Mouse (Mus musculus): ENCODE measurements around the gene Ess2.

Ess2 gene

DNA sequence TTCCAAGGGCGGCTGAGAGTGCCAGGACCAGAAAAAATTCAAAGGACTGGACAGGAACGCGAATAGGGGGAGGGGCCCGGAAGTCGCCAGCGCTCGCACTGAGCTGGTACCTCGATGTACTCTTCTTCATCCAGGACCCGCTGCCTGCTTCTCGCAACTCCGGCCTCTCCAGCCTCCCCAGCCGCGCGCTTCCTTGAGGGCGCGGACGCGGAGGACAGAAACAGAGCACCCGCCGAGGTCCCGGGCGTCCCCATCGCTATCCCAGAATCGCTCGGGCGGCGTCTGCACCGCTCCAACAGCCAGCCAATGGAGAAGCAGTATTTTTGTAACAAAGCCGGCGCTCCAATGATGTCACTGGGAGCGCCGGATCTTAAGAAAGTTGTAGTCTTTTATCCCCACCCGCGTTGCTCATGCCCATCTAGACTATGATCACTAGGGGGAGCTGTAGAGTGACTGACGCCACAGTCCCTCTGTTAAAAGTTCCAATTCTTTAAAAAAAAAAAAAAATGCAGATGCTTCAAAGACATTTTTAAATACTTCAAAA is at the start of gene Ess2:
Ess2 (minus strand) TSS at position 297 of the 544 bp plus-strand sequence.
- in situ Hi-C loops (cut with MboI; ENCODE audit: unreplicated experiment in 2 of 2), result loop anchor here (5.0 kb wide), 2 partner anchors 76 to 126 kb away; no protein-coding TSS in a partner anchor

- in situ Hi-C loops (cut with MboI; ENCODE audit: unreplicated experiment in 2 of 2), result loop anchor here in 1 of 2 experiments (25.0 kb wide), 1 partner anchor 1081 kb away; no protein-coding TSS in a partner anchor
Measured at GRCm38 (mm10) chr16:17956052-17956638, 45.0 kb upstream of the Ess2 start.

- in situ Hi-C loops (cut with MboI; ENCODE audit: unreplicated experiment in 2 of 2), result loop anchor here in 1 of 2 experiments (25.0 kb wide), 1 partner anchor 1086 kb away; no protein-coding TSS in a partner anchor
Measured at GRCm38 (mm10) chr16:17951618-17952017, 40.5 kb upstream of the Ess2 start.

GRCm38 (mm10) chr16:17950068-17950467 is 38.9 kb upstream of the Ess2 start:
- in situ Hi-C loops (cut with MboI; ENCODE audit: unreplicated experiment in 2 of 2), result loop anchor here in 1 of 2 experiments (25.0 kb wide), 1 partner anchor 1087 kb away; no protein-coding TSS in a partner anchor

DNA sequence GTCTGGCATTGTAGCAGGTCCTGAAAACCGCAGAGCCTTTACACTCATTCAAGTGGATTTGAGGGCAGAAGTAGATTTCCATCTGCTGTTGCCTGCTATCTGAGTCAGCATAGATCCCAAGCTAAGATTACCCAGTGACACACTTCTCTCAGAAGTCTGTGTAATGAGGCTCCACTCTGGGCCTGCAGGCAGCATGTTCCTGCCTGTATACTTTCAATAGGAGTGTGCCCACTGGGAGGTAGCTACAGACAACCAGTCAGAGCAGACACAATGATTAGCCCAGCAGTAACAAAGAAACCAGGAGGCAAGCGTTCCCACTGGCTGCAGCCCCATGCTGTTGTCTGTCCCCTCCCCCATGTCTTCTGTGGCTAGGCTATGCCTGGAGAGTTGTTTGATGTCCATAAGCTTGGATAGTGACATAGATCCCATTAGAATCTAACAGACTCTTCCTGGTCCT is 38.3 kb upstream of the Ess2 start:
- in situ Hi-C loops (cut with MboI; ENCODE audit: unreplicated experiment in 2 of 2), result no loop called here

DNA sequence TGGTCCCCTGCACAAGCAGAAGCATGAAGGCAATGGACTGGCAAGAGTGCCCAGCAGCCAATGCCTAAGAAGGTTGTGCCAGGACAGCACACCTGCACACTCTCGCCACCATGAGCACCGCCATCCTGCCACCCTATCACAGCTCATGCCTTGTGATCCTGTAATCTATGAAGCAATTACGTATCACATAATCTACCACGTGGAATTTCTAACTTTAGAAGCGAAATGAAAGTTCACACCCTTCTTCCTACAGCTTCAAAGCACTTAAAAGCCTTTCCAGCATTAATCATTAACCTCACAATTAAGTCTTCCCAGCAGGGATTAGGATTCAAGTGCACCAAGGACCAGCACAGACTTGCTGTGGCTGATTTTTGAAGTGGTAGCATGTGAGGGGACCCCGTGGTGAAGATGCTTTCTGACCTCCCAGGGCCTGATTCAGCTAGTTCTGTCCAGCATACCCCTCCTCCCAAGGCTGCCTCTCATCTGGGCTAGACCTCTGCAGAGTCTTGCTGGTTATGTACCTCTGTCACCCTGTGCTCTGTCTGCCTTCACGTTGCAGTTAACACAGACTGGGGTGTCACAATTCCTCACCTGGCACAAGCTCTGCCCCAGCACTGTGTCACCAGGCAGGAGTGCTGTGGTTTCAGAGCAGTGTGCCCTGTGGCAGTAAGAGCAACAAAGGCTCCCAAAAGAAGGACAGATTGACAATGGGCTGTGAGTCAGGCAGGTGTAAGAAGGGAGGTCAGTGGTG is 34.1 kb upstream of the Ess2 start:
- in situ Hi-C loops (cut with MboI; ENCODE audit: unreplicated experiment in 2 of 2), result no loop called here

GRCm38 (mm10) chr16:17943466-17943865 is 32.3 kb upstream of the Ess2 start:
- in situ Hi-C loops (cut with MboI; ENCODE audit: unreplicated experiment in 2 of 2), result no loop called here

DNA sequence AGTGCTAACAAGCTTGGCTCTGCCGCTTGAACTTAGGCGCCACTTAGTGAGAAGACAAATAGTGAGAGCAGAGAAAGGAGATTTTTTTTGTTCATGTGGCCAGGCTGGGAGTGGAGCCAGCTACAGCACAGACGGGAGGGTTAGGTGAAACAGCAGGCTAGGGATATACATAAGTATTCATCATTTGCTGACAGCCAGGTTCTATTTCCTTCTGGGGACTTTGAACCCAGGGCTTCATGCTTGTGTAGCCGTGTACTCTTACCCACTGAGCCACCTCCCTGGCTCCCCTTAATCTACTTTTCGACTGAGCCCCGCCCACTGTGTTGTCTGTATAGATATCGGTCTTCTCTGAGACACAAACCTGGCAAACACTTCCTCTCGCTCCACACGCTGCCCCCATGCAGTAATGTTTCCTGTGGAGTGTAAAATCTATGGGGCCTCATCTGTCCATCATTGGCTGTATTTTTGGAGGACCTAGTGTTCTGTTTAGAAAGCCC is 28.2 kb upstream of the Ess2 start:
- in situ Hi-C loops (cut with MboI; ENCODE audit: unreplicated experiment in 2 of 2), result loop anchor here in 1 of 2 experiments (10.0 kb wide), 1 partner anchor 45 kb away; the partner anchor contains the start of gene Vpreb2

DNA sequence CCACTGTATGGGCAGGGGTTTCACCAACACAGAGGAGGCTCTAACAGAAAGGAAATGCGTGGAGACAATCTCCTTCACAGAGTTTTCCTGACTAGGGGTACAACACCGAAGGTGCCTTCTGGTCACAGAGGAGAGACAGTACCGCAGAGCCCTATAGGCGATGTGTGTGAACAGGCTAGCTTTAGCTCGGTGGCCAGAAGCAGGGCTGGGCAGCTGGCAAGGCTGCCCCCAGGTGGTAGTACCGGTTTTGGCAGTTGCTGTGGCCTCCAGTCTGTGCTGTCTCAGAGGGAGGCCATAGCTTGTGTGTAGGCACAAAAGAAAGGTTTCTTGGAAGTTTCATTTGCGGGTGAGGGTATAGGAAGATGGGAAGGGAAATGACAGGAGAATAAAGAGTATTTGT is 27.7 kb upstream of the Ess2 start:
- in situ Hi-C loops (cut with MboI; ENCODE audit: unreplicated experiment in 2 of 2), result loop anchor here in 1 of 2 experiments (10.0 kb wide), 1 partner anchor 46 kb away; the partner anchor contains the start of gene Vpreb2

DNA sequence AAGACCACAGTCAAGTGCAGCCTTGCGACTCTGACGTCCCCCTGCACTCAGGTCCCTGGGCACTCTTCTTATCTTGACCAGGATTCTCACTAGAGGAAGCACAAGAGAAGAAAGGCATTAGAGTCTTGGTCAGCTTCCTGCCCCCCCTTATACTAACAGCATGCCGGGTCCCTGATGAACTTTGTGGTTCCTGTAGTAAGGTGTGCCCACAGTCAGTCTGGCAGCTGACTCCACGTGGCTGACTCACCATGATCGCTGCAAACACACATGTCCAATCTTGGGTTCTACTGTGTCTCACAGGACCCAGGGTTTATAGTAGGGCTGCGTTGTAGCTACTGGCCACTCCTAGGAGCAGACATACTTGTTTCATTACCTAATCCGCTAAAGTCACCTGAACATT is 27.0 kb upstream of the Ess2 start:
- in situ Hi-C loops (cut with MboI; ENCODE audit: unreplicated experiment in 2 of 2), result loop anchor here in 1 of 2 experiments (10.0 kb wide), 1 partner anchor 47 kb away; the partner anchor contains the start of gene Vpreb2

- in situ Hi-C loops (cut with MboI; ENCODE audit: unreplicated experiment in 2 of 2), result loop anchor here in 1 of 2 experiments (10.0 kb wide), 1 partner anchor 48 kb away; the partner anchor contains the start of gene Vpreb2
Measured at GRCm38 (mm10) chr16:17936776-17937175, 25.6 kb upstream of the Ess2 start.

DNA sequence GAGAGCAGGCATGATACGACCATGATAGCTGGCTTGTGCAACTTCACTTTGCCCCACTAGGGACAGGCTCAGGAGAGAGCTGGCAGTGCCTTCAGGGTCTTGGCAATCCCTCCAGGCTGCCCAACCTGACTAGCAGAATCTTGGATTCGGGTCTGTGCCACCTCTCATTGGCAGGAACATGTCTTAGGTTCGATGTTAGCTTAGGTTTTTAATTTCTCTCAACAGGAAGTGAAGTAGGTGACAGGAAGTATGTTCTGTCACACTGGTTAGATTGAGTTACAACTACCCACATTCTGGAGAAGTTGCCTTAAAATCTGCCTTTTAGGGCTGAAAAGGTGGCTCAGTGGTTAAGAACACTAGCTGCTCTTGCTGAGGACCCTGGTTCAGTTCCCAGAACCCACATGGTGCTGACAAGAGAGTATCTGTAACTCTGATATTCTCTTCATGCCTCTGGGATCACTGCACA is 23.3 kb upstream of the Ess2 start:
- in situ Hi-C loops (cut with MboI; ENCODE audit: unreplicated experiment in 2 of 2), result loop anchor here (5.0 to 10.0 kb wide), 2 partner anchors 43 to 50 kb away; partner anchors contain the start of gene Vpreb2 (in 1 of the 2)

DNA sequence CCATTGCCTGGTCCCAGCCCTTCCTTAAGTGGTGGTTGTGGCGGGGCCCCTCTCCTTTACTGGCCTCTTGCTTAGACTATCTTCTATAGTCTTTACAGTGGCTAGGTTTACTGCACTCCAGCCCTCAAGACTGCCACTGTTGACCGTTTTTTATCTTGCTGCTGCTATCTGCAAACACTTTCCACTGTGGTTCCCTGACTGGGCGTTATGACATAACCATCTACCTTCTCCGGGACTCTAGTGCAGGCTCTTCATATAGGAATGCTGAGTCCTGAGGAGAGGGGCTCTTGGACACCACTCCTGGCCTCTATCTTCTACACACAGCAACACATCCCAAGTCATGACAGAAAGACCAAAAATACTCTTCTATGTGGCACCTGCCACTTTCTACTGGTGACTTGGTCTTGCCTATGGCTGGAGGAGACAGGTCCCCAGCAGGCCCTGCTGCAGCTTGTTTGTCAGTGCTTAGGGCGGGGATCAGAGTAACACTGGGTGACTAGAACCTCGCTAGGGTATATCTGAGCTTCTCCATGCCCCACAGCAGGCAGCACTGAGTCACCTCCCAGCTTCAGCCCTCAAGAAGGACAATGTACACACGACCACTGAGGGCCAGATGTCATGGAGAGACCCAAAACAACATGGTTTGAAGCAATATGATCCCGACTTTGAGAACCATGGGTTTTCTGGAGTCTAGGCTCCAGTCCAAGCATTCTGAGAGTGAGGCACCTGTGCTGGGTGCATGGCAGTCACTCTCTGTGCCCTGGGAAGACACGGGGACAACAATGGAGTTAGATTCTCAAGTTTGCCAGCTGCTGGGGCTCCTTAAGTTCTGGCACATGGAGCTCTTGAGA is 22.7 kb upstream of the Ess2 start:
- in situ Hi-C loops (cut with MboI; ENCODE audit: unreplicated experiment in 2 of 2), result loop anchor here (5.0 to 10.0 kb wide), 2 partner anchors 43 to 51 kb away; partner anchors contain the start of gene Vpreb2 (in 1 of the 2)

DNA sequence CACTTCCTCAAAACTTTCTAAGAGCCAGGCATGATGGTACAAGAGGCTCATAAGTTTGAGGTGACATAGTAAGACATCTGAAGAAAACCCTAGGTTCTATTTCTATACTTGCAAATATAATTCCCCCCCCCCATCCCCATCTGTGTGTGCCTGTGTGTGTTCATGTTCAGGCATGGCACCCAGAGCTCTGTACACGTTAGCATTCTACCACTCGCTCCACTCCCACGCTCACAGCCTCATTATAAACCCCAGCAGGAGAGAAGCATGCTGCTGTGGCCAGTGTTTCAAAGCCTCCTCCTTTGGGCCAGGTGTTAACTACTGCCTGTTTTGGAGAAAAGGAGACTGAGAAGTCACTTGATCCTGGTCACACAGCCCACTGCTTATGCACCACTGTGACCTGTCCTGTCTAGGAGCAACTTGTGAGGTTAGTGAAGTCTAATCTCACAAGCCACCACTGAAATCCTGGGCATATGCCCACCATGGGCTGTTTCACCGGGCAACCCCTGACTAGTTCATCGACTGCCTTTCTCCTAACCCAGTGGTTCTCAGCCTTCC is 20.8 kb upstream of the Ess2 start:
- in situ Hi-C loops (cut with MboI; ENCODE audit: unreplicated experiment in 2 of 2), result loop anchor here (5.0 to 10.0 kb wide), 2 partner anchors 45 to 53 kb away; partner anchors contain the start of gene Vpreb2 (in 1 of the 2)

DNA sequence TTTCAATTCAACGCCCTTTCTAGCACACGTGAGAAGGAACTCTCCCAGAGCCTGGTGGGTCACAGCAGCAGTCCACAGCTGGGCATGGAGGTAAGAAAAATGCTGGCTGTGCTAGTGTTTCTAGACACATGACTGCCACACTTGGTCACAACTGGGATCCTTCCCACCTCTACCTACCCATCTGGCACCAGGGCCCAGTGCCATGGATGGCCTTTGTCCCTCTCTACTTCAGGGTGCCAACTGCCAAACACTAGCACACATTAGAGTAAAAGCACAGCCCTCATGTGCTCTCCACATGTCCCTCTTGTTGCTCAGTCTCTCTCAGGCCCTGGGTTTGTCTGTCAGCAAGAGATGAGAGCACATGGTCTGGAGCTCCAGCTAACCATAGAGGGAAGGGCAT is 18.5 kb upstream of the Ess2 start:
- in situ Hi-C loops (cut with MboI; ENCODE audit: unreplicated experiment in 2 of 2), result loop anchor here (5.0 to 10.0 kb wide), 2 partner anchors 48 to 55 kb away; partner anchors contain the start of gene Vpreb2 (in 1 of the 2)

- in situ Hi-C loops (cut with MboI; ENCODE audit: unreplicated experiment in 2 of 2), result no loop called here
Measured at GRCm38 (mm10) chr16:17929211-17929610, 18.1 kb upstream of the Ess2 start.

DNA sequence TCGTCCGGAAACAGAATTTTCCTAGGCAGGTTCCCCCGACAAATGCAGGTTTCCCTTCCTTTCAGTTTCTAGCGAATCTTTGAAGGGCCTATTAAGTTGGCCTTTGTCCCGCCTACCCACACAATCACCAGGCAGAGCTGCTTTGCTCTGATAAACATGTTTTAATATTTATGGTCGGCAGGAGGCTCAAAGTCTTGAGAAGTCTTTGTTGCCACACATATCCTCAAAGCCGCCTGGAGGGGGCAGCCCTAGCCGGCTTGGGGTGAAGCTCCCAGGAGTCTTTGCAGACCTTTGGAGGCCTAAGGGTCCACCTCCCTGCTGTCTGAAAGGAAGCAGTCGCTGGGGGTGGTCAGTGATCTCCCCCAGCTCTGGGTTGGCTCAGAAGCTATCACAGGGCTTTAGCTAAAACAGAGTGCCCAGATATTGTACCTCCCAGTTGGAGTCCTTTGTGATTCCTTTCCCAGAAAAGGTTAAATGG is 17.5 kb upstream of the Ess2 start:
- in situ Hi-C loops (cut with MboI; ENCODE audit: unreplicated experiment in 2 of 2), result no loop called here

DNA sequence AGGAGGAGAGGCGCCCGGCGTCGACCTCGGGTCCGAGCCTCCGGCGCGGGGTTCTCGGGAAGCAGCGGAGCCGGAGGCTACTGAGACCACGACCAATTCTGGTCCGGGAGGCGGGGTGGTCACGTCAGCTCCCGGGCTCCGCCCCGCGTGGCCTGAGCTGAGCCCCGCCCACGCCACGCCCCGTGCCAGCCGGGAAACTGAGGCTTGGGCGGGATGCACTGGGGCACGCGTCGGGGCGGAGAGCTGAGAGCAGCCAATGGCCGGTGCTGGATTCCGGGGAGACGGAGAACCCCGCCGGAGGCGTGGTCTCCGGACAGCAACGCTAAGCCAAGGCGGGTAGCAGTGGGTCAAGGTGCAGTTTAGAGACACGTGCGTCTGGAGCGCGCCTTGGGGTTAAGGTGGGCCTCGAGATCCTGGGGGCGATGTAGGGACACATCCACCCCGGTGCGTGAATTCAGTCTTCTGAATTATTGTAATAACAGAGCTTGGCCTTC is 17.0 kb upstream of the Ess2 start, which contains the start of gene Slc25a1:
Slc25a1 (minus strand) TSS at position 133 of the 494 bp plus-strand sequence.
- in situ Hi-C loops (cut with MboI; ENCODE audit: unreplicated experiment in 2 of 2), result no loop called here

Data from v-Abl transformed pro-B cells (cell line).